Mouse (Mus musculus): ENCODE measurements around the gene 4930507D05Rik.
A peak's percentile ranks its signal among the peaks of the same experiment; 100 is the strongest.
"Not testable (repeated sequence)": the region's sequence is repeated elsewhere in the genome, so short reads cannot be mapped to it uniquely, and the experiment has no call there.

Gene 4930507D05Rik

GRCm38 (mm10) chr10:62476980-62477379 lies 27.7 kb downstream of the 4930507D05Rik start:
- DNase-seq (ENCODE audit: low spot score in 2 of 2): no peak

DNA sequence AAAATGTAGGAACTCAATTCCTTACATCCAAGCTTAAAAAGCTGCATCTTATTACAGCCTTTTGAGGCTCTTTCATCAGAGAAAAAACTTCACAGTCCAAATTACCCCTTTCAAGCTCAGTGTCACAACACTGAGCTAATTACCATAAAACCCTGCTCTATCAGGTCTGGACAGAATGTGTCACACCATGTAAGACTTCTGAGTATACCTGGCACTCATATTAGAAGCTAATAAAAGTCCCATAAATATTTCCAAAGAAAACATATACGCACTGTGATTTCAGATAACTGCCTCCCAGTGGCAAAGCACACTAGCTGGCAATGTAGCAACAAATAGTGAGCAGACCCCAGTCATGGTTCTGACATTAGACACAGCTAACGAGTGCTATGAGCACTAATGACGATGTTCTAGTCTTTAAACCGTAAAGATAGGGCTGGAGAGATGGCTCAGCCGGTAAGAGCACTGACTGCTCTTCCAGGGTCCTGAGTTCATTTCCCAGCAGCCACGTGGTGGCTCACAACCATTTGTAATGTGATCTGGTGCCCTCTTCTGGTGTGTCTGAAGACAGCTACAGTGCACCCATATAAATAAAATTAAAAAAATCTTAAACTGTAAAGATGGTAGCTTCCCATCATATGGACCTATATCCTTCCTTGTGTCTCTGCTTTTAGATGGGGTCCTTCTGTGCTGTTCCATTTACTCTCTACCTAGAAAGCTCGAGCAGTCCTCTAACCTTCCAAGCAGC lies 32.0 kb downstream of the 4930507D05Rik start:
- DNase-seq (ENCODE audit: low spot score in 2 of 2): no peak

DNA sequence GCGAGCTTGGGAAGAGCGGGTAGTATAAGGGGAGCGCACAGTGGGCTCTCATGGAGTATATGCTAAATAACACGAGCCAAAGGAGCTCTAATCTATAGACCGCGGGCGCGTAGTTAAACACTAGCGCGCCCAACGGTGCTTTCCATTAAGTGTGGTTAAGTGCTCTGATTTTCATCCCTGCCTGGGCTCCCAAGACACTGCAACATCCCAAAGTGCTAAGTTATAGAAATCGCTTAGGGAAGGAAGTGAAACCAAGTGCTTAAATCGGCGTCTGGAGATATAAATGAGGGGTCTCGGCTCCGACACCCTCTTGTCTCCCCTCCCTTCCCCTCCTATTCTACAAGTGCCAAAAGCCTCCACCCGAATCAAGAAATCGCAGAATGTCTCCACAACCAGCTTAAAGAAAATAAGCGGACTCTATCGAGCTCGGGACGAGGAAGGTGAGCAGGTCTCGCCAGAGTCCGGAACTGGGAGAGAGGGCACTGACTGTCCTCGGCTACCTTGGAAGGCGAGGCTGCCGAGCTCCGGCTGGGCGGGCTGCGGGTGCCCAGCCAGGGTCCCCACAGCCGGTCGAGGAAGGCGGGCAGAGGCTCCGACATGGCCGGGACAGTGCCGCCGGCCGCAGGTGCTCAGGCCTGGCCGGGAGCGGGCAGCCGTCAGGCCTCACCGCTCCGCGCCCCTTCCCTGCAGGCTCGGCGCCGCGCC lies 36.7 kb downstream of the 4930507D05Rik start:
- peak in 1 of 2 experiments; percentile 57 for DNase-seq (ENCODE audit: low spot score in 2 of 2)

DNA sequence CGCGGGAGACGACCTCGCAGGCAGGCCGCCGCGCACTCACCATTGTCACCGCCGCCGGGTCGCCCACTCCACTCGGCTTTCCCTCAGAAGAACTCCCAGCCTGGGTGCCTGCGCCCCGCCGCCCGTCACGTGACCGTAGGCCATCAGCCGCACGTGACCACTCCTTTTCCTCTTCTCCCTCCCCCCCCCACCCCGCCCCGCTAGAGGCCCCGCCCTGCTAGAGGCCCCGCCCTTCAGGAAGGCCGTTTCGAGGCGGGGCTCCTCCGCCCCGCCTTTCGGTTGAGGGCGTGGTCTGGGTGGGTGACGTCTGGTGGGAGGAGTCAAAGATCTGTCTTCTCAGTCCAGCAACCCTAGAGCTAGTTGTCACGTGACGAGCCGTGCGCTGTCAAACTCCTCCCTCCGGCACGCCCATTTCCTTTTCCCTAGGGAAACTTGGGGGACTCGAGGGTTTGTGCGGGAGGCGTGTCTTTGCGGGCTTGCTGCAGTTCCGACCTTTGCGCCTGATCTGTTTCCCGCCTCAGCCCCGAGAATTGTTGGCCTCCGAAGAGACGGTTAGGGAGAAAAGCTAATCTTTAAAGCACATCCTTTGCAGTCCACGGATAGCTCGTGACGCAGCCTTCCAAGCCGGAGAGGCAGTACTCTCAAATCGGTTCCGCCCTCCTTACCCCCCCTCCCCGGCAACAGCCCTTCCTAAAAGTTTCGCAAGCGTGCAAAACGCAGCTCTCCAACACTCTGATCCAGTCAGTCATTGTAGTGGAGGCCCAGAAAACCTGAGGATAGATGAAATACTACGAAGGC lies 37.5 kb downstream of the 4930507D05Rik start, which contains the start of gene Vps26a:
Vps26a (minus strand) TSS at position 188 of the 798 bp plus-strand sequence.
- peak; percentile 99 for DNase-seq (ENCODE audit: low spot score in 2 of 2)

- peak in 1 of 2 experiments; percentile 40 for DNase-seq (ENCODE audit: low spot score in 2 of 2)
These were observed 39.0 kb downstream of the 4930507D05Rik start for GRCm38 (mm10) chr10:62488266-62488665.

DNA sequence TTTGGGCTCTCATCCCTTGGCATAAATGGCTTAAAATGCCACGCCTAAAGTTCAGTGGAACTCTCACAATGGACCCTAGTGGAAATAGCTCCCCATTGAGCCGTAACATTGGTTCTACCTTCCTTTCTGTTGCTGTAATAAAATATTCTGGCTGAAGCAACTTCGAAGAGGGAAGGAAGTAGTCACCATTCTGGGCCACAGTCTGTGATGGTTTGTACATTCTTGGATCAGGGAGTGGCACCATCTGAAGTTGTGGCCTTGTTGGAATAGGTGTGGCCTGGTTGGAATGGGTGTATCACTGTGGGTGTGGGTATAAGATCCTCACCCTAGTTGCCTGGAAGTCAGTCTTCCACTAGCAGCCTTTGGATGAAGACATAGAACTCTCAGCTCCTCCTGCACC lies 42.4 kb downstream of the 4930507D05Rik start:
- not testable (repeated sequence) for DNase-seq (ENCODE audit: low spot score in 2 of 2)

DNA sequence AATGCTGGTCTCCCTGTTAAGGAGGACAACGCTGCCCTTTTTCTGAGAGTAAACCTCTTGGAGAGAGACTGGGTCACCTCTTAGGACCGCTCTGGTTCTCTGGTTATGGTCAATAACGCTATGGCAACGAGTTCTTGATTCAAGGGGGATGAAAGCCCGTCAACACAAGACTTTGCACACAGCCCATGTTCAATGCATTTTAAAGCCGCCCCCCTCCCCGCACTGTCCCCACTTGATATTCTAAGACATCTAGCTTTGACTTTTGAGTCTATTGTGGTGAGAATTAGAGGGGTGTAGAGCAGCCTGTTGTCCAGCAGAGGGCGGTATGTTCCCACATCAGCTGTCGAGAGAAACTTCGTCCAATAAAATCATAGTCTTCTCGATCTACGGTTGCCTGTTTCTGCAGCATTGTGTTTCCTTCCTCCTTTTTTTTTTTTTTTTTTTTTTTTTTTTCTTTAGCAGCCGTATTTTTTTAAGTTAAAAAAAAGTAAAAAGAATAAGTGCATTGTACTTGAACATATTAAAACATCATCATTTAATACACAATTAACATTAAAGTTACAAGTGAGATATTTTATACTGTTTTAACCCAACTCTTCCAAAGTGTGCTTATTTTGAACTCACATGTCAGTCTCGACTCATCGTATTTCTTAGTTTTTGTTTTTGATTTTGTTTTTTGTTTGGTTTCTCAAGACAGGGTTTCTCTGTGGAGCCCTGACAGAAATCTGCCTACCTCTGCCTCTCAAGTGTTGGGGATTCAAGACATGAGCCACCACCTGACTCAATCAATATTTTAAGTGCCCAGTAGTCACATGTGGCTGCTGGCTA lies 51.0 kb downstream of the 4930507D05Rik start:
- peak in 1 of 2 experiments; percentile 60 for DNase-seq (ENCODE audit: low spot score in 2 of 2)

All from heart, adult 9 months (tissue).